Mouse (Mus musculus): ENCODE data around the gene Arpp21.

Gene Arpp21

GRCm38 (mm10) chr9:112176317-112176716 lies 59.4 kb downstream of the Arpp21 start:
- DNase-seq, result no peak

- DNase-seq, result peak; percentile 38
Observed at GRCm38 (mm10) chr9:112174407-112175357, 61.1 kb downstream of the Arpp21 start.

- no peak for DNase-seq
Observed at GRCm38 (mm10) chr9:112173778-112174177, 62.0 kb downstream of the Arpp21 start.

- DNase-seq, result no peak
Observed at GRCm38 (mm10) chr9:112164677-112165076, 71.1 kb downstream of the Arpp21 start.

GRCm38 (mm10) chr9:112160981-112161380 lies 74.8 kb downstream of the Arpp21 start:
- DNase-seq, result no peak

- no peak for DNase-seq
Observed at GRCm38 (mm10) chr9:112153972-112154371, 81.8 kb downstream of the Arpp21 start.

- no peak for DNase-seq
Observed at GRCm38 (mm10) chr9:112152762-112153161, 83.0 kb downstream of the Arpp21 start.

- no peak for DNase-seq
Observed at GRCm38 (mm10) chr9:112151177-112151576, 84.6 kb downstream of the Arpp21 start.

GRCm38 (mm10) chr9:112140658-112141057 lies 95.1 kb downstream of the Arpp21 start:
- no peak for DNase-seq

GRCm38 (mm10) chr9:112137820-112138219 lies 97.9 kb downstream of the Arpp21 start:
- DNase-seq, result no peak

- peak; percentile 65 for DNase-seq
Observed at GRCm38 (mm10) chr9:112130812-112131211, 104.9 kb downstream of the Arpp21 start.

- no peak for DNase-seq
Observed at GRCm38 (mm10) chr9:112124667-112125066, 111.1 kb downstream of the Arpp21 start.

GRCm38 (mm10) chr9:112124184-112124583 lies 111.6 kb downstream of the Arpp21 start:
- no peak for DNase-seq

- peak; percentile 44 for DNase-seq
Observed at GRCm38 (mm10) chr9:112123421-112123828, 112.3 kb downstream of the Arpp21 start.

- no peak for DNase-seq
Observed at GRCm38 (mm10) chr9:112119535-112119934, 116.2 kb downstream of the Arpp21 start.

- DNase-seq, result no peak
Observed at GRCm38 (mm10) chr9:112119106-112119433, 116.7 kb downstream of the Arpp21 start.

- DNase-seq, result peak; percentile 73
Observed at GRCm38 (mm10) chr9:112118411-112119105, 117.2 kb downstream of the Arpp21 start.

- DNase-seq, result peak; percentile 30
Observed at GRCm38 (mm10) chr9:112117632-112118410, 117.9 kb downstream of the Arpp21 start.

- no peak for DNase-seq
Observed at GRCm38 (mm10) chr9:112111610-112112009, 124.1 kb downstream of the Arpp21 start.

- DNase-seq, result no peak
Observed at GRCm38 (mm10) chr9:112102852-112103192, 132.9 kb downstream of the Arpp21 start.

- peak; percentile 45 for DNase-seq
Observed at GRCm38 (mm10) chr9:112102155-112102851, 133.4 kb downstream of the Arpp21 start.

GRCm38 (mm10) chr9:112100841-112101595 lies 134.7 kb downstream of the Arpp21 start:
- no peak for DNase-seq

All from embryo, embryonic 11 days (tissue).